Mouse (Mus musculus) midbrain, embryonic 14.5 days (tissue): ENCODE results near the gene Fam71f1. TPM values are rescaled to one million over a fixed set of nuclear protein-coding genes. Genes with fewer than 3 reads are reported as not detected.
"Not testable (repeated sequence)": the region's sequence is repeated elsewhere in the genome, so short reads cannot be mapped to it uniquely, and the experiment has no call there.

Source experiments
- ATAC-seq: fragments of 200-750 bp; cut with Nextera tagmentation; 2 replicates; pipeline ENCODE4 v1.8.0; 2017; ENCODE audit warnings: moderate number of reproducible peaks, moderate library complexity; ENCODE audit not compliant: low FRiP score, low TSS enrichment
- DNase-seq: peaks from one replicate; pipeline ENCODE4 v3.0.0-alpha.2; 2015
- H3K27ac ChIP-seq: fragments of 300-500 bp; sonication (generic); replicated peaks from 2 replicates; pipeline ENCODE4 v1.5.1; 2014; ENCODE audit warnings: mild to moderate bottlenecking, low read depth, low read length, moderate library complexity
- H3K27me3 ChIP-seq: fragments of 300-500 bp; sonication (generic); 2 replicates; pipeline ENCODE4 v1.6.1; 2014; ENCODE audit warnings: low read length, control low read depth, mixed read lengths; ENCODE audit not compliant: control insufficient read depth, insufficient read depth
- H3K36me3 ChIP-seq: fragments of 300-500 bp; sonication (generic); 2 replicates; pipeline ENCODE4 v1.6.1; 2014; ENCODE audit warnings: low read length, control low read depth; ENCODE audit not compliant: control insufficient read depth, insufficient read depth
- H3K4me1 ChIP-seq: fragments of 300-500 bp; sonication (generic); 2 replicates; pipeline ENCODE4 v1.6.1; 2014; ENCODE audit warnings: mild to moderate bottlenecking, antibody characterized with exemption, low read length, control low read depth; ENCODE audit not compliant: control insufficient read depth, insufficient read depth
- H3K4me2 ChIP-seq: fragments of 300-500 bp; sonication (generic); 2 replicates; pipeline ENCODE4 v1.6.1; 2014; ENCODE audit warnings: mild to moderate bottlenecking, low read length, moderate library complexity
- H3K4me3 ChIP-seq: fragments of 300-500 bp; sonication (generic); replicated peaks from 2 replicates; pipeline ENCODE4 v1.5.1; 2014; ENCODE audit warnings: low read depth, low read length
- H3K9ac ChIP-seq: fragments of 300-500 bp; sonication (generic); replicated peaks from 2 replicates; pipeline ENCODE4 v1.6.1; 2014; ENCODE audit warnings: mild to moderate bottlenecking, low read length, moderate library complexity
- H3K9me3 ChIP-seq: fragments of 300-500 bp; sonication (generic); 2 replicates; pipeline ENCODE4 v1.6.1; 2016; ENCODE audit warnings: low read length, control low read depth, mixed read lengths; ENCODE audit not compliant: control insufficient read depth
- WGBS: fragments of 180-500 bp; shearing (Covaris S2); extraction: QIAGEN DNeasy Blood & Tissue Kit; methylation state at CpG from one replicate; pipeline ENCODE4 v1.1.7; 2014; 5-methylcytosine and 5-hydroxymethylcytosine counted together
- polyA plus RNA-seq: library from polyadenylated mRNA; unstranded; fragments of >200 nt; fragmentation: Nextera tagmentation; extraction: Ambion mirVana; gene quantifications from 2 replicates; pipeline ENCODE4 v1.2.1, GENCODE M21; 2014

The Fam71f1 gene
- polyA plus RNA-seq, 1 experiment from 2014 or later = not detected

GRCm38 (mm10) chr6:29317286-29317685 lies 1.7 kb upstream of the Fam71f1 start:
- H3K36me3 ChIP-seq = no peaks in the 10 kb centered on the region
- H3K4me1 ChIP-seq = no peaks in the 10 kb centered on the region
- ATAC-seq (no peak), DNase-seq (no peak)
- no peaks in the 10 kb centered on the region for H3K27me3 ChIP-seq
- H3K9me3 ChIP-seq = no peaks in the 10 kb centered on the region
- H3K9ac ChIP-seq = no peak overlapping the region
- no peak overlapping the region for H3K4me3 ChIP-seq
- H3K27ac ChIP-seq = no peak overlapping the region
- 68% methylated on average over 2 of the region's 2 CpGs for WGBS
- no peak overlapping the region for H3K4me2 ChIP-seq

- no peak overlapping the region for H3K27ac ChIP-seq
- H3K4me2 ChIP-seq = no peak overlapping the region
- WGBS = 74% methylated on average over 3 of the region's 3 CpGs
- H3K4me3 ChIP-seq = no peak overlapping the region
- DNase-seq (no peak), ATAC-seq (no peak)
- H3K36me3 ChIP-seq = no peaks in the 10 kb centered on the region
- no peaks in the 10 kb centered on the region for H3K4me1 ChIP-seq
- H3K9ac ChIP-seq = no peak overlapping the region
- no peaks in the 10 kb centered on the region for H3K9me3 ChIP-seq
- no peaks in the 10 kb centered on the region for H3K27me3 ChIP-seq
These were observed 999 bp upstream of the Fam71f1 start for GRCm38 (mm10) chr6:29317941-29318340.

- ATAC-seq = no peak
These were observed 2.6 kb downstream of the Fam71f1 start for GRCm38 (mm10) chr6:29321586-29321985.

GRCm38 (mm10) chr6:29322147-29322546 lies 3.2 kb downstream of the Fam71f1 start:
- Histone ChIP-seq H3K27ac (no peak overlapping the region), H3K9ac (no peak overlapping the region), H3K4me3 (no peak overlapping the region), H3K4me1 (no peaks in the 10 kb centered on the region), H3K36me3 (no peaks in the 10 kb centered on the region), H3K27me3 (no peaks in the 10 kb centered on the region), H3K9me3 (no peaks in the 10 kb centered on the region), H3K4me2 (no peak overlapping the region)
- 93% methylated on average over 7 of the region's 7 CpGs for WGBS
- DNase-seq (no peak), ATAC-seq (no peak)

More at GRCm38 (mm10) chr6:29321586-29321985, 2.6 kb downstream of the Fam71f1 start:
- H3K27me3 ChIP-seq = no peaks in the 10 kb centered on the region
- no peaks in the 10 kb centered on the region for H3K9me3 ChIP-seq
- H3K9ac ChIP-seq = no peak overlapping the region
- no peaks in the 10 kb centered on the region for H3K4me1 ChIP-seq
- no peak overlapping the region for H3K4me2 ChIP-seq
- no peak overlapping the region for H3K4me3 ChIP-seq
- no peak overlapping the region for H3K27ac ChIP-seq
- no peaks in the 10 kb centered on the region for H3K36me3 ChIP-seq
- WGBS = 80% methylated on average over 6 of the region's 6 CpGs
- no peak for DNase-seq

GRCm38 (mm10) chr6:29322735-29323134 lies 3.8 kb downstream of the Fam71f1 start:
- DNase-seq = no peak
- Histone ChIP-seq H3K4me1 (no peaks in the 10 kb centered on the region), H3K9me3 (no peaks in the 10 kb centered on the region), H3K4me2 (no peak overlapping the region), H3K4me3 (no peak overlapping the region), H3K27me3 (no peaks in the 10 kb centered on the region), H3K27ac (no peak overlapping the region), H3K9ac (no peak overlapping the region), H3K36me3 (no peaks in the 10 kb centered on the region)
- no peak for ATAC-seq
- WGBS = 82% methylated on average over 4 of the region's 4 CpGs

GRCm38 (mm10) chr6:29326961-29327360 lies 8.0 kb downstream of the Fam71f1 start:
- H3K4me3 ChIP-seq = no peak overlapping the region
- DNase-seq (no peak), ATAC-seq (no peak)
- no peak overlapping the region for H3K9ac ChIP-seq
- H3K36me3 ChIP-seq = no peaks in the 10 kb centered on the region
- no peaks in the 10 kb centered on the region for H3K27me3 ChIP-seq
- H3K9me3 ChIP-seq = no peaks in the 10 kb centered on the region
- no peak overlapping the region for H3K27ac ChIP-seq
- H3K4me2 ChIP-seq = no peak overlapping the region
- no peaks in the 10 kb centered on the region for H3K4me1 ChIP-seq
- WGBS = 93% methylated on average over 9 of the region's 9 CpGs

- Histone ChIP-seq H3K9ac (no peak overlapping the region), H3K9me3 (no peaks in the 10 kb centered on the region), H3K4me3 (no peak overlapping the region), H3K27me3 (no peaks in the 10 kb centered on the region), H3K36me3 (no peaks in the 10 kb centered on the region), H3K4me1 (no peaks in the 10 kb centered on the region), H3K27ac (no peak overlapping the region), H3K4me2 (no peak overlapping the region)
- ATAC-seq = no peak
- WGBS = 79% methylated on average over 4 of the region's 4 CpGs
- no peak for DNase-seq
These were observed 10.6 kb downstream of the Fam71f1 start for GRCm38 (mm10) chr6:29329514-29329913.

- 94% methylated on average over 2 of the region's 2 CpGs for WGBS
- H3K9me3 ChIP-seq, H3K4me3 ChIP-seq, H3K36me3 ChIP-seq, ATAC-seq, DNase-seq, H3K4me2 ChIP-seq, H3K9ac ChIP-seq, H3K27ac ChIP-seq, H3K27me3 ChIP-seq: not testable (repeated sequence)
- peaks cover 12% of the 10 kb centered on the region for H3K4me1 ChIP-seq
These were observed 27.6 kb downstream of the Fam71f1 start for GRCm38 (mm10) chr6:29346512-29346911.

- H3K4me2 ChIP-seq = peak overlapping the region; percentile 80
- H3K9ac ChIP-seq = peak overlapping the region; percentile 73
- no peaks in the 10 kb centered on the region for H3K9me3 ChIP-seq
- no peak for ATAC-seq
- WGBS = 42% methylated on average over 7 of the region's 7 CpGs
- no peaks in the 10 kb centered on the region for H3K36me3 ChIP-seq
- H3K4me1 ChIP-seq = peaks cover 12% of the 10 kb centered on the region
- peak overlapping the region; percentile 83 for H3K27ac ChIP-seq
- DNase-seq = no peak
- H3K27me3 ChIP-seq = no peaks in the 10 kb centered on the region
- H3K4me3 ChIP-seq = peak overlapping the region; percentile 75
These were observed 28.2 kb downstream of the Fam71f1 start for GRCm38 (mm10) chr6:29347189-29347588.
